8 mouse cellular contexts compared by ENCODE assay signal in the genomic region with DNA sequence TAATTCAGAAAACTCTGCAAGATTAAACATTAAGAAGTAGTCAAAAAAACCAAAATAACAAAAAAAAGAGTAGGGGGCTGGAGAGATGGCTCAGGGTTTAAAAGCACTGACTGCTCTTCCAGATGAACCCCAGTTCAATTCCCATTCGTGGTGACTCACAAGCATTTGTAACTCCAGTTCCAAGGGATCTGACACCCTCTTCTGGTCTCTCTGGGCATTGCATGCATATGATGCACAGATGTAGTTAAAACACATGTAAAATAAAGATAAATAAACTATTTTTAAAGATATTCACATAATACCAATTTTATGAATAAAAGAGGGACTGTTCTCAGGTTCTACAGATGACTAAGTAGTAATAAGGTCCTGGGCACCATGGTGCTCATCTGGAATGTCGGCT. TPM values are rescaled to one million over a fixed set of nuclear protein-coding genes. Genes with fewer than 3 reads are reported as not detected.
DNase-seq lines count a peak whose midpoint lies in the region; ATAC-seq and TF ChIP-seq lines count a peak whose summit lies in the region.

No protein-coding gene starts in this region.

- intact Hi-C loops in left cerebral cortex, adult 2 months (cut with DNase I), result loop anchor here (5.0 kb wide), 1 partner anchor 166 kb away; no protein-coding TSS in a partner anchor

- WGBS in liver, postnatal 0 days (ENCODE audit: insufficient replicate concordance), result 51% methylated on average over 2 of the region's 2 CpGs

- H3K79me2 ChIP-seq in MEL (ENCODE audit: control insufficient read depth, insufficient read depth, low read length, poor library complexity), result no peaks in the 10 kb centered on the region; the same call in 1 of the 2 replicates

- H3K27ac ChIP-seq in left cerebral cortex, adult 2 months, result no peak overlapping the region
- H3K27ac ChIP-seq in MEL (ENCODE audit: control insufficient read depth, low read depth, low read length), result no peak overlapping the region
- no peak overlapping the region for H3K27ac ChIP-seq in liver, postnatal 0 days (ENCODE audit: low read depth)

- H3K36me3 ChIP-seq in MEL (ENCODE audit: control insufficient read depth in 1 of 2, insufficient read depth in 2 of 2, low read length in 2 of 2), result no peaks in the 10 kb centered on the region
- H3K36me3 ChIP-seq in liver, postnatal 0 days (replicated peaks; ENCODE audit: insufficient read depth, low read length), result no peaks in the 10 kb centered on the region

- peaks cover 2 to 4% of the 10 kb centered on the region in 2 experiments; a peak in 3 of 4 replicates for H3K4me1 ChIP-seq in MEL (ENCODE audit: control insufficient read depth in 1 of 2, insufficient read depth in 2 of 2, low read length in 2 of 2)
- no peaks in the 10 kb centered on the region for H3K4me1 ChIP-seq in liver, postnatal 0 days (ENCODE audit: insufficient read depth)

- peak; percentile 37 to 50 for DNase-seq in cerebellum, adult 18-20 months
- DNase-seq in cerebellum, adult 9-11 months, result no peak
- peak in 1 of 2 experiments; percentile 41 for DNase-seq in left cerebral cortex, adult 2 months (ENCODE audit: extremely low spot score in 1 of 2, low spot score in 2 of 2)
- no peak for DNase-seq in left cerebral cortex, adult 8-10 months (ENCODE audit: low spot score in 2 of 2)
- peak; percentile 80 for DNase-seq in MEL (ENCODE audit: low read depth, low spot score)
- peak; percentile 42 for DNase-seq in liver, postnatal 0 days

- ATAC-seq in common myeloid progenitor, adult 5-6 weeks (replicated peaks; ENCODE audit: low read depth, poor library complexity, severe bottlenecking), result peak; percentile 68
- no peak for ATAC-seq in liver, postnatal 0 days
- no peak for ATAC-seq in erythroid progenitor cell, adult 5-6 weeks (replicated peaks; ENCODE audit: low FRiP score, poor library complexity, severe bottlenecking)

- no peak overlapping the region for H3K9ac ChIP-seq in MEL (ENCODE audit: control insufficient read depth, low read depth, low read length, poor library complexity, severe bottlenecking)
- H3K9ac ChIP-seq in liver, postnatal 0 days (replicated peaks), result no peak overlapping the region

- TF ChIP-seq RAD21 in MEL (IDR thresholded peaks at IDR 0.05; ENCODE audit: low read depth, low read length), result peak; percentile 96

- H3K4me3 ChIP-seq in left cerebral cortex, adult 2 months, result no peak overlapping the region
- no peak overlapping the region for H3K4me3 ChIP-seq in MEL (ENCODE audit: control insufficient read depth in 1 of 2, insufficient read depth in 1 of 2, low read depth in 2 of 2, low read length in 2 of 2)
- H3K4me3 ChIP-seq in liver, postnatal 0 days (ENCODE audit: low read depth, low read length), result no peak overlapping the region

- TF ChIP-seq POLR2A in MEL (IDR thresholded peaks at IDR 0.05; ENCODE audit: control insufficient read depth in 1 of 2, insufficient read depth in 1 of 2, low read depth in 1 of 2, low read length in 2 of 2, poor library complexity in 1 of 2), result no peak

- no peak overlapping the region for H3K4me2 ChIP-seq in liver, postnatal 0 days (ENCODE audit: low read depth, low read length)

- no peaks in the 10 kb centered on the region for H3K9me3 ChIP-seq in MEL (replicated peaks; ENCODE audit: insufficient read depth, low read length)
- H3K9me3 ChIP-seq in liver, postnatal 0 days (ENCODE audit: low read length), result no peaks in the 10 kb centered on the region

- TF ChIP-seq EP300 in MEL (IDR thresholded peaks at IDR 0.05; ENCODE audit: low read depth in 1 of 2, low read length in 2 of 2), result no peak
- TF ChIP-seq EP300 in liver, postnatal 0 days (IDR thresholded peaks at IDR 0.05; ENCODE audit: low read depth), result no peak

- TF ChIP-seq CTCF in left cerebral cortex, adult 2 months (IDR thresholded peaks at IDR 0.05), result peak; percentile 69
- peak; percentile 54 to 88 (median 69) for TF ChIP-seq CTCF in MEL (IDR thresholded peaks at IDR 0.05 in 2 of 3, conservative IDR thresholded peaks at IDR 0.05 in 1 of 3; ENCODE audit: control insufficient read depth in 1 of 3, insufficient read depth in 1 of 3, low read depth in 2 of 3, low read length in 3 of 3, poor library complexity in 1 of 3, severe bottlenecking in 1 of 3)
- TF ChIP-seq CTCF in liver, postnatal 0 days (IDR thresholded peaks at IDR 0.05; ENCODE audit: low read depth), result peak; percentile 69

- H3K27me3 ChIP-seq in MEL (ENCODE audit: control insufficient read depth in 1 of 2, insufficient read depth in 2 of 2, low read length in 2 of 2), result no peaks in the 10 kb centered on the region; a peak in 1 of 4 replicates
- H3K27me3 ChIP-seq in liver, postnatal 0 days (ENCODE audit: insufficient read depth, low read length), result no peaks in the 10 kb centered on the region

TF ChIP-seq in MEL, 35 proteins besides CTCF, POLR2A, EP300 and RAD21:
- TF ChIP-seq MYC (IDR thresholded peaks at IDR 0.05; ENCODE audit: low read depth, low read length) (no peak), NELFE (IDR thresholded peaks at IDR 0.05; ENCODE audit: low read depth, low read length) (no peak), ZNF384 (IDR thresholded peaks at IDR 0.05; ENCODE audit: low read depth, low read length) (no peak), ZKSCAN1 (IDR thresholded peaks at IDR 0.05; ENCODE audit: low read depth, low read length) (no peak), SMC3 (IDR thresholded peaks at IDR 0.05; ENCODE audit: low read depth, low read length) (peak; percentile 90), MXI1 (IDR thresholded peaks at IDR 0.05; ENCODE audit: low read depth, low read length) (no peak), MAX (IDR thresholded peaks at IDR 0.05; ENCODE audit: low read length) (no peak), ZMIZ1 (IDR thresholded peaks at IDR 0.05; ENCODE audit: low read depth, low read length) (no peak), CHD2 (IDR thresholded peaks at IDR 0.05; ENCODE audit: low read length) (no peak), ZC3H11A (IDR thresholded peaks at IDR 0.05; ENCODE audit: low read depth, low read length) (peak; percentile 92), CHD1 (IDR thresholded peaks at IDR 0.05; ENCODE audit: low read depth, low read length) (no peak), JUND (IDR thresholded peaks at IDR 0.05; ENCODE audit: low read depth, low read length) (0 out of 2 replicates have a peak, but pooled peaks have one; percentile 30)

RNA-seq across cellular contexts. Expression of a gene that starts 52.4 kb away (rescaled TPM):
- total RNA-seq in left cerebral cortex, adult 2 months (2021), result 10 to 100 TPM; 44.6 to 50.8 TPM
- 10 to 100 TPM; 40.8 to 46.5 (median 42.6) TPM for total RNA-seq in left cerebral cortex, adult 8-10 months (2022)
- 0.10 and 0.15 TPM in 2 replicates for total RNA-seq in MEL (2012; rRNA removed)
- polyA plus RNA-seq in MEL (2012; ENCODE audit: insufficient read depth in 1 of 2, insufficient read length in 2 of 2, low read depth in 1 of 2, low replicate concordance in 2 of 2, missing spikeins in 1 of 2), result under 1 TPM in 1 of 2 experiments, not detected in 1; 0.50 TPM
- total RNA-seq in common myeloid progenitor, adult 5-6 weeks (2017), result not detected in 2 replicates
- 0.95 and 1.2 TPM in 2 replicates for polyA plus RNA-seq in liver, postnatal 0 days (2015; fragmentation: Nextera tagmentation; extraction: Ambion mirVana)
- not detected in 2 replicates for total RNA-seq in erythroid progenitor cell, adult 5-6 weeks (2015; ENCODE audit: low replicate concordance)
- not detected in 2 replicates for total RNA-seq in erythroid progenitor cell, adult 5-6 weeks (2017; ENCODE audit: low replicate concordance)

Comparison
In these comparisons a context has a peak if more than half of its experiments do, and no peak if none do; other contexts are left out.
1. DNase-seq: peak in cerebellum, adult 18-20 months (2 of 2), MEL (single experiment) and liver, postnatal 0 days (single experiment); none in cerebellum, adult 9-11 months (single experiment) and left cerebral cortex, adult 8-10 months (0 of 2).
2. RNA of a gene that starts 52.4 kb away (total RNA-seq): 44.6 to 50.8 TPM in left cerebral cortex, adult 2 months and 40.8 to 46.5 TPM in left cerebral cortex, adult 8-10 months; 0.10 to 0.15 TPM in MEL, not detected in common myeloid progenitor, adult 5-6 weeks and not detected in erythroid progenitor cell, adult 5-6 weeks; every median in the first group is over 10 times any median in the second.
3. Peak in every context shown above with its lines, with median percentiles within 50 percentile points of each other: CTCF ChIP-seq.